Mouse (Mus musculus): ENCODE measurements around the gene Cd300c. TPM values are rescaled to one million over a fixed set of nuclear protein-coding genes. Genes with fewer than 3 reads are reported as not detected.
A peak's percentile ranks its signal among the peaks of the same experiment; 100 is the strongest.
"Not testable (repeated sequence)": the region's sequence is repeated elsewhere in the genome, so short reads cannot be mapped to it uniquely, and the experiment has no call there.

Cd300c gene
- polyA plus RNA-seq (2012; rRNA removed), result not detected in 2 replicates

DNA sequence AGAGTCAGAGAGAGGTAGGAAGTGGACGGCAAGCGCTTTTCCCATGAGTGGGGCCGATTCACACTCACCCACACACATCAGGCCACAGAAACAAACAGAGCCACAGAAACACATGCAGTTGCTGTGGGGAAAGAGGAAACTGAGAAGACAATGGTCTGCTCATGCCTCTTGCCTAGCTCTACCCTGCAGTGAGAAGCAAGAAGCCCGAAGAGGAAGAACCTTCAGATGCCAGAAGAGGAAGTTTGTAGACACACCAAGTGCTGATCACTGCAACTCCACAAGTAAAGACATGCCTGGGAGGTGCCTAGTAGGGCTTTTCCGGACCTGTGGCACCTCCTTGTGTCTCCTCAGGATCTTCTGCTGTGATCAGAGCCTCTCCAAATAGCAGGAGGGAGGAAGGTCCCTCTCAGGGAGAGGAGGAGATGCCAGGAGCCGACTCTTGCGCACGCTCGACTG is at the start of gene Cd300c:
Cd300c (minus strand) TSS at position 406 of the 456 bp plus-strand sequence.
- Histone ChIP-seq H3K27ac (ENCODE audit: control insufficient read depth, insufficient read depth, low read depth, low read length) (peak within 1 kb of the TSS; percentile 95), H3K27me3 (ENCODE audit: control insufficient read depth, insufficient read depth, low read length) (no peaks in the 10 kb centered on the region), H3K36me3 (ENCODE audit: control insufficient read depth, insufficient read depth, low read length) (no peaks in the 10 kb centered on the region), H3K4me3 (ENCODE audit: control insufficient read depth, low read depth, low read length) (no peak within 1 kb of the TSS), H3K4me1 (ENCODE audit: control insufficient read depth, insufficient read depth, low read length) (no peaks in the 10 kb centered on the region)
- TF ChIP-seq CTCF (IDR thresholded peaks at IDR 0.05; ENCODE audit: control insufficient read depth, insufficient read depth, insufficient replicate concordance, low read depth, low read length) (no peak), POLR2A (IDR thresholded peaks at IDR 0.05; ENCODE audit: control insufficient read depth, low read depth, low read length) (no peak)

GRCm38 (mm10) chr11:115016093-115016492 is 47.1 kb upstream of the Cd300c start, which contains the start of gene Cd300ld2:
Gene Cd300ld2 (minus strand): TSS chr11:115016193.
- H3K4me1 ChIP-seq (ENCODE audit: control insufficient read depth, insufficient read depth, low read length); H3K27ac ChIP-seq (ENCODE audit: control insufficient read depth, insufficient read depth, low read depth, low read length); H3K36me3 ChIP-seq (ENCODE audit: control insufficient read depth, insufficient read depth, low read length); H3K4me3 ChIP-seq (ENCODE audit: control insufficient read depth, low read depth, low read length); H3K27me3 ChIP-seq (ENCODE audit: control insufficient read depth, insufficient read depth, low read length): not testable (repeated sequence)

DNA sequence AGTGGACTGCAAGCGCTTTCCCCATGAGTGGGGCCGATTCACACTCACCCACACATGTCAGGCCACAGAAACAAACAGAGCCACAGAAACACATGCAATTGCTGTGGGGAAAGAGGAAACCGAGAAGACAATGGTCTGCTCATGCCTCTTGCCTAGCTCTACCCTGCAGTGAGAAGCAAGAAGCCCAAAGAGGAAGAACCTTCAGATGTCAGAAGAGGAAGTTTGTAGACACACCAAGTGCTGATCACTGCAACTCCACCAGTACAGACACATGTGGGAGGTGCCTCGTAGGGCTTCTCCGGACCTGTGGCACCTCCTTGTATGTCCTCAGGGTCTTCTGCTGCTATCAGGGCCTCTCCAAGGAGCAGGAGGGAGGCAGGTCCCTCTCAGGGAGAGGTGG is 35.1 kb upstream of the Cd300c start:
- Histone ChIP-seq H3K27me3 (ENCODE audit: control insufficient read depth, insufficient read depth, low read length) (no peaks in the 10 kb centered on the region), H3K4me1 (ENCODE audit: control insufficient read depth, insufficient read depth, low read length) (no peaks in the 10 kb centered on the region), H3K36me3 (ENCODE audit: control insufficient read depth, insufficient read depth, low read length) (no peaks in the 10 kb centered on the region), H3K27ac (ENCODE audit: control insufficient read depth, insufficient read depth, low read depth, low read length) (no peak overlapping the region), H3K4me3 (ENCODE audit: control insufficient read depth, low read depth, low read length) (no peak overlapping the region)
- TF ChIP-seq POLR2A (IDR thresholded peaks at IDR 0.05; ENCODE audit: control insufficient read depth, low read depth, low read length), result no peak
- TF ChIP-seq CTCF (IDR thresholded peaks at IDR 0.05; ENCODE audit: control insufficient read depth, insufficient read depth, insufficient replicate concordance, low read depth, low read length), result no peak

DNA sequence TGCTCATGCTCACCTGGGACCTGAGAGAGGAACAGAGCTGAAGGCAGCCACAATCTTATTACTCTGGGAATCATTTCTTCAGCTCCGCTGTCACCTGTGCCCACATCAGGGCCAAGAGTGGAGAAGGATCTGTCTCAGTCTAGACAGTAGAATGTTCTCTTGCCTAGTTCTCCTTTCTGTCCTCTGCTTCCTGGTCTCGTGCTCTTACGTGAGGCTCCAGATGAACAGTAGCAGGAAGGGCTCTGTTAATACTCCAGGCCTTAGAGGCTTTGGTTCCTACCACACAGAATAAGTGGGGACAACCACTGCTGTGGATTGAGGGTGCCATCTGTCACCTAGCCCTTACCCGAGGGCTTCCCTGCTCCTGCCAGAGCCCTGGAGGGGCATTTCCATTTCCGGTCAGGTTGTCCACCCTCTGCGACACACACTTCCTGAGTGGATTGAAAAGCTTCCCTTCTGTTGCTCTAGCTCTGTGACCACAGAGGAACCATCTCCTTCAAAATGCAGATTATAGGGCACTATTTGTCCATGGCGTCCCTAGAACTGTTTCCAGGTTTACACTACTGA is 32.6 kb upstream of the Cd300c start, which contains the start of gene Cd300c2:
Cd300c2 (minus strand) TSS at position 407 of the 567 bp plus-strand sequence.
- Histone ChIP-seq H3K27me3 (ENCODE audit: control insufficient read depth, insufficient read depth, low read length) (no peaks in the 10 kb centered on the region), H3K27ac (ENCODE audit: control insufficient read depth, insufficient read depth, low read depth, low read length) (no peak within 1 kb of the TSS), H3K4me1 (ENCODE audit: control insufficient read depth, insufficient read depth, low read length) (no peaks in the 10 kb centered on the region), H3K36me3 (ENCODE audit: control insufficient read depth, insufficient read depth, low read length) (no peaks in the 10 kb centered on the region), H3K4me3 (ENCODE audit: control insufficient read depth, low read depth, low read length) (no peak within 1 kb of the TSS)
- TF ChIP-seq CTCF (IDR thresholded peaks at IDR 0.05; ENCODE audit: control insufficient read depth, insufficient read depth, insufficient replicate concordance, low read depth, low read length), result no peak
- TF ChIP-seq POLR2A (IDR thresholded peaks at IDR 0.05; ENCODE audit: control insufficient read depth, low read depth, low read length), result no peak

DNA sequence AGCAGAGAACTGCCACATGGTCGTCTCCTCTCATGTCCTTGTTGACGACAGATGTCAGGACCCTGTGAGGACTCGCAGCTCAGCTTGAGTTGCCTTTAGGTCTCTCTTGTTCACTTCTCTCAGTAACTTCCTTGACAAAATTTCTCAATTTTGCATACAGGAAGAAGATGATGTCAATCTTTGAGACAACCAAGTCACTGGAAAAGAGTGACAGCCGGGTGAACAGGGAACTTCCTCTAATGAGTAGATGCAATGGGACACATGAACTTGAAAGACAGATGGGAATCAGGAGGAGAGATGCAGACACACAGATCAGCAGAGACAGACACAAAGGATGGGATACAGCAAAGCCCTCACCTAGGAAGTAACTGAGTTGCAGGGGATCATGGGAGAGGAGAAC is 20.8 kb upstream of the Cd300c start, which contains the start of gene Cd300ld:
Cd300ld (minus strand) TSS at position 130 of the 400 bp plus-strand sequence.
- Histone ChIP-seq H3K4me1 (ENCODE audit: control insufficient read depth, insufficient read depth, low read length) (no peaks in the 10 kb centered on the region), H3K27me3 (ENCODE audit: control insufficient read depth, insufficient read depth, low read length) (no peaks in the 10 kb centered on the region), H3K27ac (ENCODE audit: control insufficient read depth, insufficient read depth, low read depth, low read length) (no peak within 1 kb of the TSS), H3K36me3 (ENCODE audit: control insufficient read depth, insufficient read depth, low read length) (no peaks in the 10 kb centered on the region), H3K4me3 (ENCODE audit: control insufficient read depth, low read depth, low read length) (no peak within 1 kb of the TSS)
- TF ChIP-seq CTCF (IDR thresholded peaks at IDR 0.05; ENCODE audit: control insufficient read depth, insufficient read depth, insufficient replicate concordance, low read depth, low read length), result no peak
- TF ChIP-seq POLR2A (IDR thresholded peaks at IDR 0.05; ENCODE audit: control insufficient read depth, low read depth, low read length), result no peak

- H3K4me1 ChIP-seq (ENCODE audit: control insufficient read depth, insufficient read depth, low read length), result no peaks in the 10 kb centered on the region
- H3K36me3 ChIP-seq (ENCODE audit: control insufficient read depth, insufficient read depth, low read length), result no peaks in the 10 kb centered on the region
- TF ChIP-seq CTCF (IDR thresholded peaks at IDR 0.05; ENCODE audit: control insufficient read depth, insufficient read depth, insufficient replicate concordance, low read depth, low read length), result no peak
- no peak for TF ChIP-seq POLR2A (IDR thresholded peaks at IDR 0.05; ENCODE audit: control insufficient read depth, low read depth, low read length)
Measured at GRCm38 (mm10) chr11:114981866-114982265, 12.9 kb upstream of the Cd300c start.

GRCm38 (mm10) chr11:114972726-114973125 is 3.8 kb upstream of the Cd300c start:
- no peaks in the 10 kb centered on the region for H3K27me3 ChIP-seq (ENCODE audit: control insufficient read depth, insufficient read depth, low read length)
- H3K27ac ChIP-seq (ENCODE audit: control insufficient read depth, insufficient read depth, low read depth, low read length), result no peak overlapping the region
- no peaks in the 10 kb centered on the region for H3K4me1 ChIP-seq (ENCODE audit: control insufficient read depth, insufficient read depth, low read length)
- no peaks in the 10 kb centered on the region for H3K36me3 ChIP-seq (ENCODE audit: control insufficient read depth, insufficient read depth, low read length)
- H3K4me3 ChIP-seq (ENCODE audit: control insufficient read depth, low read depth, low read length), result no peak overlapping the region
- no peak for TF ChIP-seq POLR2A (IDR thresholded peaks at IDR 0.05; ENCODE audit: control insufficient read depth, low read depth, low read length)
- TF ChIP-seq CTCF (IDR thresholded peaks at IDR 0.05; ENCODE audit: control insufficient read depth, insufficient read depth, insufficient replicate concordance, low read depth, low read length), result no peak

More at GRCm38 (mm10) chr11:114981866-114982265, 12.9 kb upstream of the Cd300c start:
- H3K27me3 ChIP-seq (ENCODE audit: control insufficient read depth, insufficient read depth, low read length), result no peaks in the 10 kb centered on the region
- H3K27ac ChIP-seq (ENCODE audit: control insufficient read depth, insufficient read depth, low read depth, low read length), result no peak overlapping the region
- H3K4me3 ChIP-seq (ENCODE audit: control insufficient read depth, low read depth, low read length), result no peak overlapping the region

All from testis, adult 2 months (tissue).